Mouse (Mus musculus): ENCODE data around the gene Arhgap36. TPM values are rescaled to one million over a fixed set of nuclear protein-coding genes. Genes with fewer than 3 reads are reported as not detected.

Arhgap36 gene
- 1.5 and 1.6 TPM in 2 replicates for polyA plus RNA-seq (2016; fragmentation: Nextera tagmentation; extraction: Ambion mirVana)

- ATAC-seq (ENCODE audit: insufficient number of reproducible peaks, insufficient read depth, low FRiP score, low TSS enrichment): no peak
Observed at GRCm38 (mm10) chrX:49463442-49463970, at the start of gene Arhgap36. Arhgap36 (plus strand) TSS chrX:49463945.

GRCm38 (mm10) chrX:49457781-49458180 is 6.0 kb upstream of the Arhgap36 start:
- H3K4me1 ChIP-seq: no peaks in the 10 kb centered on the region
- H3K9ac ChIP-seq: no peak overlapping the region
- H3K4me3 ChIP-seq: no peak overlapping the region
- no peak overlapping the region for H3K4me2 ChIP-seq (replicated peaks)
- H3K27me3 ChIP-seq: no peaks in the 10 kb centered on the region
- WGBS: 67% methylated on average over 10 of the region's 10 CpGs
- H3K9me3 ChIP-seq: no peaks in the 10 kb centered on the region
- H3K36me3 ChIP-seq: no peaks in the 10 kb centered on the region
- no peak overlapping the region for H3K27ac ChIP-seq
- ATAC-seq (ENCODE audit: insufficient number of reproducible peaks, insufficient read depth, low FRiP score, low TSS enrichment): no peak

More at GRCm38 (mm10) chrX:49463442-49463970, at the start of gene Arhgap36:
- Histone ChIP-seq H3K4me2 (replicated peaks) (no peak within 1 kb of the TSS), H3K4me3 (no peak within 1 kb of the TSS), H3K4me1 (no peaks in the 10 kb centered on the region), H3K9me3 (no peaks in the 10 kb centered on the region), H3K36me3 (no peaks in the 10 kb centered on the region), H3K9ac (no peak within 1 kb of the TSS), H3K27ac (no peak within 1 kb of the TSS), H3K27me3 (no peaks in the 10 kb centered on the region)
- 61% methylated on average over 6 of the region's 6 CpGs for WGBS

GRCm38 (mm10) chrX:49470287-49471054 is 6.7 kb downstream of the Arhgap36 start:
- 8% methylated on average over 34 of the region's 34 CpGs for WGBS
- Histone ChIP-seq H3K4me3 (peak overlapping the region; percentile 36), H3K36me3 (no peaks in the 10 kb centered on the region), H3K9me3 (no peaks in the 10 kb centered on the region), H3K4me1 (no peaks in the 10 kb centered on the region), H3K4me2 (replicated peaks) (peak overlapping the region; percentile 59), H3K27me3 (0 out of 2 replicates have a peak, but pooled peaks cover 4% of the 10 kb centered on the region), H3K9ac (no peak overlapping the region), H3K27ac (no peak overlapping the region)
- no peak for ATAC-seq (ENCODE audit: insufficient number of reproducible peaks, insufficient read depth, low FRiP score, low TSS enrichment)

DNA sequence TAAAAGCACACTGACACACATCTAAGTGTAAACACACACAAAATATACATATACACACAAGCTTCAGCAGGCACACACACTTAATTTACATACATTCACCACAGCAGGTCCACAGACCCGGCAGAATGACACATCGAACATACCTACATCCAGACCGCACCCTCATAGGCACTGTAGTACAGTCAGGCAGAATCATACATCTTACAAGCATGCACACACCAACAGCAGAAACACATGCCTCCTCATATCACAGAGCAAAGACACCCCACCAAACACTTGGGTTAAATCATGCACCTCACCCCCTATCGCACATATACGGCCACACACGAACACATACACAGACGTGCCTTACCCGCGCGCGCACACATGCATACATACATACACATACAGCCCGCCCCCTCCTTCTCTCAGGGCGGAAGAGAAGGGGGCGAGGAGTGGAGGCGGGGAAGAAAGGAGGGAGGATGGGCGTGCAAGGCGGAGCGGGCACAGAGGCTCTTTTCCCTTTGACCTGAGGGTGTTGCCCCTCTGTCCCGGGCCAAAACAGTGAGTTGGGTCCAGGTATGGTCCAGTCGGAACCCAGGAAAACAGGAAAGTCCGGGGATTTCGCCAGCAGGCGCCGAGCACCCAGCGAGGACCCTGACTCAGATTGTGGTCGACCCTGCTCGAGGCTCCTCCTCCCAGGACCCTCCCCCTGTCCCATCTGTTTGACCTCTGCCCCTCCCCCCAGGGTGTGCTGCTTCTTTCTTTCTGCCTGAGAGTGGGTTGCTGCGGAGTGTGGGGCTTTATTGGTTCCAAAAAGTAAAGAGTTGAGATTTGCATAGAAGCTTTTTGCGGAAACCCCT is 16.4 kb downstream of the Arhgap36 start:
- ATAC-seq (ENCODE audit: insufficient number of reproducible peaks, insufficient read depth, low FRiP score, low TSS enrichment): peak; percentile 75
- WGBS: 25% methylated on average over 23 of the region's 29 CpGs
- H3K9me3 ChIP-seq: no peaks in the 10 kb centered on the region
- H3K36me3 ChIP-seq: no peaks in the 10 kb centered on the region
- H3K4me1 ChIP-seq: no peaks in the 10 kb centered on the region
- H3K4me2 ChIP-seq (replicated peaks): peak overlapping the region; percentile 54
- no peak overlapping the region for H3K27ac ChIP-seq
- H3K9ac ChIP-seq: no peak overlapping the region
- 0 out of 2 replicates have a peak, but pooled peaks cover 5% of the 10 kb centered on the region for H3K27me3 ChIP-seq
- peak overlapping the region; percentile 33 for H3K4me3 ChIP-seq

DNA sequence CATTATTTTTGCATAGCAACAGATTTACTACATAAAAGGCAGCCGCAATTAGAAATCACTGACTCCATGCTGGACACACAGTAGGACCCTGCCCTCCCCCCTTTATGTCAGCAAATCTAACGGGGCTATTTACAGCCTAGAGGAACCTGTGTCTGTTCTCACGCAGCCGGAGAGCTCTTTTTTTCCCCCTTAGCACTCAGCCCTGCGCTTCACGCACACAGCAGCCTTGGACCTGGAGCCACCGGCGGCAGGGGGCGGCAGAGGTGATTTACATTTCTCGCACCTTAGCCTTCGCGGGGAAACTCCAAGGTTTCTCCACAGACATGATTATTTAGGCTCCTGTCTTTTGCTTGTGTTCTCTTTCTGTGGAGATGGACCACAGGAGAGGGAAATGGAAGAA is 17.1 kb downstream of the Arhgap36 start:
- Histone ChIP-seq H3K9ac (no peak overlapping the region), H3K27ac (no peak overlapping the region), H3K4me2 (replicated peaks) (peak overlapping the region; percentile 54), H3K4me1 (no peaks in the 10 kb centered on the region), H3K4me3 (peak overlapping the region; percentile 33), H3K9me3 (no peaks in the 10 kb centered on the region), H3K36me3 (no peaks in the 10 kb centered on the region), H3K27me3 (0 out of 2 replicates have a peak, but pooled peaks cover 5% of the 10 kb centered on the region)
- ATAC-seq (ENCODE audit: insufficient number of reproducible peaks, insufficient read depth, low FRiP score, low TSS enrichment): peak; percentile 37; the same call in 1 of the 2 replicates
- 11% methylated on average over 12 of the region's 12 CpGs for WGBS

DNA sequence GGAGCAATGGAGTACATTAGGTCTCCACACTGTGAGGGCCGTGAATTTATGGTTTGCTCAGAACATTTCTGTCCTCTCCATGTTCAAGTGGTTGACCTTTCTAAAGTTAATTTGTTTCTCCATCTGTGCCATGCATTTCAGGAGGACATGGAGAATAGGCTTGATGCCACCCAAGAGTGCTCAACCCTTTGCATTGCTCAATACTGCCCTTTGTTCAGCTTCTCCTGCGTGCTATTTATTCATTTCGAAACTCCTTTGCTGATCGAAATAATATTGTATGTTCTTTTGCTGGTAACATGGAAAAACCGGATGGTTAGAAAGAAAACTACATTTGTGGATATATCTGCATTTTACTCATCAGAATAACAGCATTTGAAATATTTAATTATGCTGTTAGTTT is 25.4 kb downstream of the Arhgap36 start:
- no peak overlapping the region for H3K9ac ChIP-seq
- no peaks in the 10 kb centered on the region for H3K36me3 ChIP-seq
- no peak for ATAC-seq (ENCODE audit: insufficient number of reproducible peaks, insufficient read depth, low FRiP score, low TSS enrichment)
- H3K27me3 ChIP-seq: peaks cover 18% of the 10 kb centered on the region
- H3K4me2 ChIP-seq (replicated peaks): no peak overlapping the region
- H3K4me3 ChIP-seq: no peak overlapping the region
- no peaks in the 10 kb centered on the region for H3K4me1 ChIP-seq
- no peak overlapping the region for H3K27ac ChIP-seq
- WGBS: 86% methylated on average over 5 of the region's 5 CpGs
- 0 out of 2 replicates have a peak, but pooled peaks cover 2% of the 10 kb centered on the region for H3K9me3 ChIP-seq

GRCm38 (mm10) chrX:49493739-49494449 is 30.1 kb downstream of the Arhgap36 start:
- H3K27me3 ChIP-seq: peaks cover 33% of the 10 kb centered on the region
- H3K9ac ChIP-seq: no peak overlapping the region
- H3K4me1 ChIP-seq: no peaks in the 10 kb centered on the region
- H3K27ac ChIP-seq: no peak overlapping the region
- H3K4me3 ChIP-seq: peak overlapping the region; percentile 28
- ATAC-seq (ENCODE audit: insufficient number of reproducible peaks, insufficient read depth, low FRiP score, low TSS enrichment): no peak
- H3K36me3 ChIP-seq: no peaks in the 10 kb centered on the region
- 15% methylated on average over 46 of the region's 46 CpGs for WGBS
- H3K9me3 ChIP-seq: 0 out of 2 replicates have a peak, but pooled peaks cover 2% of the 10 kb centered on the region
- peak overlapping the region; percentile 53 for H3K4me2 ChIP-seq (replicated peaks)

Other genes with a start within 250 kb of the Arhgap36 start
- gene Enox2, start 175.7 kb upstream of the Arhgap36 start, polyA plus RNA-seq (2016; fragmentation: Nextera tagmentation; extraction: Ambion mirVana): 4.5 and 5.8 TPM in 2 replicates
- gene Olfr1320, start 208.4 kb downstream of the Arhgap36 start, polyA plus RNA-seq (2016; fragmentation: Nextera tagmentation; extraction: Ambion mirVana): not detected in 2 replicates

Measured in embryonic facial prominence, embryonic 12.5 days (tissue).